ENCODE assay signal across 9 mouse cellular contexts in genomic region chr10:81550257-81550656, GRCm38 (mm10). TPM values are rescaled to one million over a fixed set of nuclear protein-coding genes. Genes with fewer than 3 reads are reported as not detected.
A peak's percentile ranks its signal among the peaks of the same experiment; 100 is the strongest.
DNase-seq lines count a peak whose midpoint lies in the region; ATAC-seq and TF ChIP-seq lines count a peak whose summit lies in the region.
"Had no signal": no experiment of that assay in that cellular context is flagged by ENCODE, and none has a peak within 500 bp of the region (broad histone marks: within the 10 kb centered on the region; RNA-seq: fewer than 3 reads in every experiment).

No protein-coding gene starts in this region.

- no peak for DNase-seq in forebrain, postnatal 0 days
- peak; percentile 62 for DNase-seq in urinary bladder, postnatal 25 days (ENCODE audit: low spot score)
- no peak for DNase-seq in urinary bladder, postnatal 4 days (ENCODE audit: low spot score in 2 of 2)
- peak; percentile 79 for DNase-seq in embryo, embryonic 9.5 days (ENCODE audit: extremely low spot score)
- DNase-seq in kidney, postnatal 25 days, result peak; percentile 82 to 87
- DNase-seq in layer of hippocampus, adult 11-12 months (ENCODE audit: low spot score), result no peak

- H3K9me3 ChIP-seq in forebrain, postnatal 0 days (ENCODE audit: low read length), result no peaks in the 10 kb centered on the region
- 0 out of 2 replicates have a peak, but pooled peaks cover 3% of the 10 kb centered on the region for H3K9me3 ChIP-seq in forebrain, embryonic 16.5 days (ENCODE audit: control insufficient read depth, low read length)
- H3K9me3 ChIP-seq: stomach, embryonic 15.5 days had no signal

- no peak overlapping the region for H3K4me3 ChIP-seq in forebrain, postnatal 0 days (ENCODE audit: low read depth, low read length)
- H3K4me3 ChIP-seq in forebrain, embryonic 16.5 days (replicated peaks; ENCODE audit: low read length), result no peak overlapping the region
- H3K4me3 ChIP-seq in olfactory bulb, adult 2 months (ENCODE audit: insufficient read depth, low read depth, low read length), result no peak overlapping the region
- H3K4me3 ChIP-seq: stomach, embryonic 15.5 days had no signal

- no peak overlapping the region for H3K9ac ChIP-seq in forebrain, postnatal 0 days
- no peak overlapping the region for H3K9ac ChIP-seq in forebrain, embryonic 16.5 days (replicated peaks; ENCODE audit: low read depth, low read length)
- H3K9ac ChIP-seq: stomach, embryonic 15.5 days had no signal

- ATAC-seq in forebrain, postnatal 0 days, result no peak
- no peak for ATAC-seq in forebrain, embryonic 16.5 days

- peak; percentile 75 for TF ChIP-seq CTCF in forebrain, postnatal 0 days (IDR thresholded peaks at IDR 0.05; ENCODE audit: low read depth)
- peak; percentile 48; the same call in 1 of the 2 replicates for TF ChIP-seq CTCF in olfactory bulb, adult 2 months (IDR thresholded peaks at IDR 0.05; ENCODE audit: insufficient read depth, low read depth, low read length)

- no peak overlapping the region for H3K4me2 ChIP-seq in forebrain, postnatal 0 days (ENCODE audit: low read depth)
- no peak overlapping the region for H3K4me2 ChIP-seq in forebrain, embryonic 16.5 days (ENCODE audit: low read length)
- H3K4me2 ChIP-seq: stomach, embryonic 15.5 days had no signal

- WGBS in forebrain, postnatal 0 days, result 18% methylated on average over 7 of the region's 7 CpGs
- 12% methylated on average over 7 of the region's 7 CpGs for WGBS in forebrain, embryonic 16.5 days
- 13% methylated on average over 7 of the region's 7 CpGs for WGBS in olfactory bulb, adult 2 months

- no peaks in the 10 kb centered on the region for H3K27me3 ChIP-seq in forebrain, postnatal 0 days (ENCODE audit: insufficient read depth, low read length)
- H3K27me3 ChIP-seq in forebrain, embryonic 16.5 days (replicated peaks; ENCODE audit: control insufficient read depth, insufficient read depth, low read length), result no peaks in the 10 kb centered on the region
- H3K27me3 ChIP-seq: stomach, embryonic 15.5 days had no signal

- H3K4me1 ChIP-seq in forebrain, postnatal 0 days (ENCODE audit: insufficient read depth), result 0 out of 2 replicates have a peak, but pooled peaks cover 4% of the 10 kb centered on the region
- H3K4me1 ChIP-seq in forebrain, embryonic 16.5 days (replicated peaks; ENCODE audit: control insufficient read depth, insufficient read depth, low read length), result peaks cover 4% of the 10 kb centered on the region
- peaks cover 7% of the 10 kb centered on the region; the same call in 1 of the 2 replicates for H3K4me1 ChIP-seq in olfactory bulb, adult 2 months (ENCODE audit: control insufficient read depth, insufficient read depth, low read length)

- H3K36me3 ChIP-seq in forebrain, postnatal 0 days (ENCODE audit: insufficient read depth), result no peaks in the 10 kb centered on the region
- H3K36me3 ChIP-seq in forebrain, embryonic 16.5 days (ENCODE audit: control insufficient read depth, insufficient read depth), result no peaks in the 10 kb centered on the region
- H3K36me3 ChIP-seq: stomach, embryonic 15.5 days had no signal

- TF ChIP-seq POLR2A in olfactory bulb, adult 2 months (IDR thresholded peaks at IDR 0.05; ENCODE audit: insufficient read depth, low read depth, low read length), result no peak

- no peak overlapping the region for H3K27ac ChIP-seq in forebrain, postnatal 0 days (ENCODE audit: low read depth, low read length)
- H3K27ac ChIP-seq in forebrain, embryonic 16.5 days (ENCODE audit: low read length), result no peak overlapping the region
- H3K27ac ChIP-seq in olfactory bulb, adult 2 months (ENCODE audit: insufficient read depth, low read depth, low read length), result no peak overlapping the region
- H3K27ac ChIP-seq: stomach, embryonic 15.5 days had no signal

RNA-seq across cellular contexts. Expression of gene Gna11, which starts 5.3 kb away (rescaled TPM):
- 110 and 114 TPM in 2 replicates for total RNA-seq in forebrain, postnatal 0 days (2014; rRNA removed)
- polyA plus RNA-seq in forebrain, postnatal 0 days (2015; fragmentation: Nextera tagmentation; extraction: Ambion mirVana), result 126 and 133 TPM in 2 replicates
- 106 and 112 TPM in 2 replicates for polyA plus RNA-seq in forebrain, embryonic 16.5 days (2015; fragmentation: Nextera tagmentation; extraction: Ambion mirVana)
- not detected in 2 replicates for polyA plus RNA-seq in olfactory bulb, adult 2 months (2012; ENCODE audit: insufficient read depth, insufficient read length, low replicate concordance, missing spikeins)

RNA-seq across cellular contexts. Expression of gene Aes, which starts 9.0 kb away (rescaled TPM):
- total RNA-seq in forebrain, postnatal 0 days (2014; rRNA removed), result 450 and 455 TPM in 2 replicates
- 752 and 802 TPM in 2 replicates for polyA plus RNA-seq in forebrain, postnatal 0 days (2015; fragmentation: Nextera tagmentation; extraction: Ambion mirVana)
- polyA plus RNA-seq in forebrain, embryonic 16.5 days (2015; fragmentation: Nextera tagmentation; extraction: Ambion mirVana), result 632 and 683 TPM in 2 replicates
- polyA plus RNA-seq in olfactory bulb, adult 2 months (2012; ENCODE audit: insufficient read depth, insufficient read length, low replicate concordance, missing spikeins), result 1,500 TPM in 1 of 2 replicates, not detected in the other

RNA-seq across cellular contexts. Expression of gene Tle2, which starts 24.1 kb away (rescaled TPM):
- total RNA-seq in forebrain, postnatal 0 days (2014; rRNA removed), result 20.5 and 25.6 TPM in 2 replicates
- 21.0 and 30.5 TPM in 2 replicates for polyA plus RNA-seq in forebrain, postnatal 0 days (2015; fragmentation: Nextera tagmentation; extraction: Ambion mirVana)
- polyA plus RNA-seq in forebrain, embryonic 16.5 days (2015; fragmentation: Nextera tagmentation; extraction: Ambion mirVana), result 27.1 and 32.6 TPM in 2 replicates
- polyA plus RNA-seq in olfactory bulb, adult 2 months (2012; ENCODE audit: insufficient read depth, insufficient read length, low replicate concordance, missing spikeins), result not detected in 2 replicates

RNA-seq across cellular contexts. Expression of gene Gna15, which starts 26.2 kb away (rescaled TPM):
- 1.3 and 1.5 TPM in 2 replicates for total RNA-seq in forebrain, postnatal 0 days (2014; rRNA removed)
- 1.3 and 1.6 TPM in 2 replicates for polyA plus RNA-seq in forebrain, postnatal 0 days (2015; fragmentation: Nextera tagmentation; extraction: Ambion mirVana)
- polyA plus RNA-seq in forebrain, embryonic 16.5 days (2015; fragmentation: Nextera tagmentation; extraction: Ambion mirVana), result 0.42 and 0.76 TPM in 2 replicates
- not detected in 2 replicates for polyA plus RNA-seq in olfactory bulb, adult 2 months (2012; ENCODE audit: insufficient read depth, insufficient read length, low replicate concordance, missing spikeins)

RNA-seq across cellular contexts. Expression of gene S1pr4, which starts 50.3 kb away (rescaled TPM):
- total RNA-seq in forebrain, postnatal 0 days (2014; rRNA removed), result 0.38 TPM in 1 of 2 replicates, not detected in the other
- 0.31 and 0.39 TPM in 2 replicates for polyA plus RNA-seq in forebrain, postnatal 0 days (2015; fragmentation: Nextera tagmentation; extraction: Ambion mirVana)
- polyA plus RNA-seq in forebrain, embryonic 16.5 days (2015; fragmentation: Nextera tagmentation; extraction: Ambion mirVana), result 0.40 and 0.53 TPM in 2 replicates
- polyA plus RNA-seq in olfactory bulb, adult 2 months (2012; ENCODE audit: insufficient read depth, insufficient read length, low replicate concordance, missing spikeins), result not detected in 2 replicates

Comparison
In these comparisons a context has a peak if more than half of its experiments do, and no peak if none do; other contexts are left out.
1. DNase-seq: peak in urinary bladder, postnatal 25 days (single experiment), embryo, embryonic 9.5 days (single experiment) and kidney, postnatal 25 days (2 of 2); none in forebrain, postnatal 0 days (single experiment), urinary bladder, postnatal 4 days (0 of 2) and layer of hippocampus, adult 11-12 months (single experiment).